Mouse (Mus musculus): ENCODE measurements around the gene Asf1b. TPM values are rescaled to one million over a fixed set of nuclear protein-coding genes. Genes with fewer than 3 reads are reported as not detected.

Gene Asf1b
- total RNA-seq (2021), result under 1 TPM; 0.39 to 0.48 TPM

GRCm38 (mm10) chr8:83955106-83955957 is at the start of gene Asf1b, which contains the start of gene Gm10644:
Gene Asf1b (plus strand): TSS chr8:83955507.
Gene Gm10644 (minus strand): TSS chr8:83955205.
- intact Hi-C loops (cut with DNase I), result loop anchor here (1.0 to 10.0 kb wide), 4 partner anchors 17 to 231 kb away; partner anchors contain the start of gene Prkaca
- DNase-seq (ENCODE audit: low spot score in 2 of 2), result peak; percentile 97

- intact Hi-C loops (cut with DNase I), result no loop called here
- no peak for DNase-seq (ENCODE audit: low spot score in 2 of 2)
Measured at GRCm38 (mm10) chr8:83908583-83908982, 46.7 kb upstream of the Asf1b start.

DNA sequence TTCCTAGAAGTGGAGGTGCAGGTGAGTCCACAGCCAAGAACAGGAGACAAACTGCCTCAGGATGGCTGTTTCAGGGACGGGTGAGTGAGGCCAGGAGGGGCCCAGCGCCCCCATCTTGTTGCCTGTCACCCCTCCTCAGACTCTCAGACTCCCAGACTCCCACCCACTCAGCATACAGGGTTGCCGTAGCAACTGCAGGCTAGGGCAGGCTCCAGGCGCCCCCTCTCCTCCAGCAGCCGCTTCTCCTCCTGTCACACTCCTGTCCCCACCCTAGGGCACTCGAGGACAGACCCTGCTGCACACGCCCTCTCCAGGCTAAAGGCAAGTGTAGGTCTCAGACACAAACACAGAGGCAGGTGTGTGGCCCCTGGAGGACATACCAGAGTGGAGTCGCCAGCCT is 46.0 kb upstream of the Asf1b start:
- peak in 1 of 2 experiments; percentile 37 for DNase-seq (ENCODE audit: low spot score in 2 of 2)
- intact Hi-C loops (cut with DNase I), result no loop called here

DNA sequence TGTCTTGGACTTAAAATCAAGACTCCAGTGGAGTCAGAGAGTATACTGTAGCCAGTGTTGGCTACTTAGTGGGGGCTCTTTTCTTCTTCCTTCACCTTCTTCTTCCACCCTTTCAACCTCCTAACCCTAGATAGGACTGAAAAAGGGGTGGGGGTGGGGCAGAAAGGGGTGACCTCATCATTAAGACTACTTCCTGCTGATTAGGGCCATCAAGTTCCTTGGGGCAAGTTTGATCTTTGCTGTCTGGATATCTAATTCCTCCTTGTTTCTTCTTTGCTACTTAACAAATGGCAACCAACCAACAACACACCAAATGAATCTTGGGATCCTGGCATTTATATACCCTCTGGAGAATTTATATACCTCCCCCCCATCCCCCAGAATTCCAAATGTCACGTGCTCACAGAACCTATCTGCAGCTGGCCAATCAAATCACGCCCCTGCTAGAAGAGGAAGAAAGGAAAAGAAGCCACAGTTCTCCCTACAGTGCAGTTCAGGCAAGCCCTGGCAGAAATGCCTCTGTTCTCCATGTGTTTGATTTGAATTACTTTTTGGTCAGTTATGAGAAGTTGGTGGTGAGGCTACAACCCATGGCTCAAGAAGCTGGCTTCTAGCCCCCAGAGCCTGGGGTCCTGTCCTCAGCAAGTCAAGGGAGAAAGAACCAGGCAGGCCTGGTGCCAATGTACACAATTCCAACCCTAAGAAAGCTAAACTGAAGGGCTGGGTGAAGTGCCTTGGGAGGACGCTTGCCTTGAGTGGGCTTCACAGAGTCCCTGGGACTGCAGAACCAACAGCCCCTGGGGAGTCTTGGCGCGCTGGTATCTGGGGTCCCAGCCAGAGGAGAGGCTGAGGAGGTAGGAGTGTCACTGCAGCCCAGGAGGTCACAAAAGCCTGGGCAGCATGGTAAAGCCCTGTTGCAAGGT is 43.2 kb upstream of the Asf1b start:
- no peak for DNase-seq (ENCODE audit: low spot score in 2 of 2)
- intact Hi-C loops (cut with DNase I), result no loop called here

DNA sequence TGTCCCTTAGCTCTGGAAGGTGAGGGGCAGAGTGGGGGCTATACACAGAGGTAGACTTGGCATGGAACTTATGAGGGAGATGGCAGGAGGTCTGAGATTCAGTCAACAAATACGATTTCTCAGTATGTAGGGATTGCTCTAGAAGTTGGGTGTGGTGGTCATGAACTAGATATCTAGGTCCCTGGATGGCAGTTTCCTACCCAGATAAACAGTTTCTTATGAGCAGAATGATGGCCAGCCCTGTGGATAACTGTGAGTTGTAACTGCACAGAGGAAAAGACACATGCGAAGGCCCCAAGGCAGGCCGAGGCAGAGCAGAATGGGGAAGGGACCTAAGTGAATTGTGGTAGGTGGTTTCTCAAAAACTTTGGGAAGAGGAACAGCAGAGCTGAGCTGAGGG is 41.1 kb upstream of the Asf1b start:
- intact Hi-C loops (cut with DNase I), result no loop called here
- DNase-seq (ENCODE audit: low spot score in 2 of 2), result no peak

GRCm38 (mm10) chr8:83914860-83915259 is 40.4 kb upstream of the Asf1b start:
- DNase-seq (ENCODE audit: low spot score in 2 of 2), result no peak
- intact Hi-C loops (cut with DNase I), result no loop called here

DNA sequence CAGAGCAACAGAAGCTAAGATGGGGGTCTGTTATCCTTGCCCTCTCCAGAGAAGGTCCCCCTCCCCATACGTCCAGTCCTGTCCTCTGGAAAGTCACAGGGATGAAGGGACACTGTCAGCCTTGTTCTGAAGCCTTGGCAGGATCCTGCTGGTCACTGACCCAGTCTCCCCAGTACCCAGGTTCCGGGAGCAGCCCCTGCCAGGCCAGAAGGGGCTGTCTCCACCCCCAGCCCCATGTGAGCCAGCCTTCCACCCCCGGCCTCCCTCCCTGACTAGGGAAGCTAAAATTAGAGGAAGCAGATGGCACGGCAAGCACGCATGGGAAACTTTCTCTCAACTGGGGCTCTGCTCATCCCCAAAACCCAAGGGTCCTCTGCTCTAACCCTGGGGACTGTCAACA is 39.3 kb upstream of the Asf1b start:
- intact Hi-C loops (cut with DNase I), result loop anchor here (2.0 kb wide), 1 partner anchor 15 kb away; the partner anchor contains the start of gene Adgrl1
- peak; percentile 73 to 77 for DNase-seq (ENCODE audit: low spot score in 2 of 2)

DNA sequence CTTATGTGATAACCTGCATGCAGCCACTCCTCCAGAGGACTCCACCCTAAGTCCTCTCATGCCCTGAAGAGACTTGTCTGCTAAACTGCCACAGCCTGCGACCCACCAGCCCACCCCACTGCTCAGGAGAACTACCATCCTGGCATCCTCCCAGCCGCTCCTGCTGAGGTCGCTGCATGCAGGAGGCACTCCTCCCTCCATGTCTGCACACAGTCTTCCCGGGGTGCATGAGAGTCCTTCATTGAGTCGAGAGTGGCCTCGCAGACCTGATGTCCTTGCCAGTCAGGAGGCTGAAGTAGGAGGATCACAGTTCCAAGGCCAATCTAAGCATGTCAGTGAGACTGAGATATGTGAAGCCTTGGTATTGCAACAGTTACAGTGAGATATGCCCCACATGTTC is 37.7 kb upstream of the Asf1b start:
- intact Hi-C loops (cut with DNase I), result loop anchor here (2.0 kb wide), 1 partner anchor 17 kb away; the partner anchor contains the start of gene Adgrl1
- DNase-seq (ENCODE audit: low spot score in 2 of 2), result no peak

- DNase-seq (ENCODE audit: low spot score in 2 of 2), result peak; percentile 72 to 84
- intact Hi-C loops (cut with DNase I), result no loop called here
Measured at GRCm38 (mm10) chr8:83921558-83921957, 33.7 kb upstream of the Asf1b start.

- intact Hi-C loops (cut with DNase I), result no loop called here
- no peak for DNase-seq (ENCODE audit: low spot score in 2 of 2)
Measured at GRCm38 (mm10) chr8:83922727-83923126, 32.6 kb upstream of the Asf1b start.

DNA sequence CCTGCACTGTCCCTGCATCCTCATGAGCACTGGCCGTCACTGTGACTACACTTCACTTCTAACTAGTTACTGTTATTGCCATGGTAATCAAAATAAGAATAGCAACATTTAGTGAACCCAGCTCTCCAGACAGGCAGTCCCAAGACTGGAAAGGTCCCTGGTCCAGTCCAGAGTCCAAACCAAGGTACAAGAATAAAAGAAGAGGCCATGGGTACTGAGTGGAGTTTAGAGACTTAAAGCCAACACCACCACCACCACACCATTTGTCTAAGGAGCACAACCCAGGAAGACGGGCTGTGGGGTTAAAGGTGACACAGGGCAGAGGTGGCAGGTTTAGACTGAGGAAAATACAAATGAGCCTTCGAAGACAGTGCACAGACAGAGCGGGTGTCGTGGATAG is 30.7 kb upstream of the Asf1b start:
- intact Hi-C loops (cut with DNase I), result no loop called here
- no peak for DNase-seq (ENCODE audit: low spot score in 2 of 2)

DNA sequence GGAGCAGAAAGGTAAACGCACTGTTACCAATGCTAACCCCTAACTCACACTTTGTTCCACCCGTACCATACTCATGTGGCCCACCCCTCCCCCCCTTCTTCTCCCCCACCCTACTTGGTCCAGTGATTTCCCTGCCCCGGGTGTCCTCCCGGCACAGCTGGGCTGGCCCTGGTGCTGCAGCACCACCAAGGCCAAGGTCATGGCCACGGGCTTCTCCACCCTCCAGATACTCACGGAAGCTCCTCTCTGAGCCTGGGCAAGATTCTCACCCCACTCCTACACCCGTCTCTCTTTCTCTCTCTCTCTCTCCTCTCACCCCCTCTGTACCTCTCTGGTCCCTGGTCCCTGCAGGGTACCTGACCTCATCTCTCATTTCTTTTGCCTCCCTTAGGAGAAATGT is 29.0 kb upstream of the Asf1b start:
- DNase-seq (ENCODE audit: low spot score in 2 of 2), result no peak
- intact Hi-C loops (cut with DNase I), result no loop called here

GRCm38 (mm10) chr8:83934222-83934621 is 21.1 kb upstream of the Asf1b start:
- peak in 1 of 2 experiments; percentile 2 for DNase-seq (ENCODE audit: low spot score in 2 of 2)
- intact Hi-C loops (cut with DNase I), result no loop called here

DNA sequence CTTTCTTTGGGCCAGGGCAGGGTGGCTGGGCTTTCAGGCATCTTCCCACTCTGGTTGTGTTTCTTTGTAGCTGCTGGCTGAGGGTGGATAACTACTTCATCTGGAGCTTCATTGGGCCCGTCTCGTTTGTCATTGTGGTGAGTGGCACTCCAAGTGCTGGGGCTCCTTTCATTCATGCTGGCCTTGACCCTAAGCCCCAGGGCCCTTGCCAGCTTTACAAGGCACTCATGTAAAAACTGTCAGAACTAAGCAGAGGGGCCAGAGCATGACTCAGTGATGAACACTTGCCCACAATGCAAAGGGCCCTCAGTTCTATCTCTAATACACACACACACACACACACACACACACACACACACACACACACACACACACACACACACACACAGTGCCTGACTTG is 20.3 kb upstream of the Asf1b start:
- intact Hi-C loops (cut with DNase I), result no loop called here
- no peak for DNase-seq (ENCODE audit: low spot score in 2 of 2)

GRCm38 (mm10) chr8:83935435-83935834 is 19.9 kb upstream of the Asf1b start:
- peak in 1 of 2 experiments; percentile 2 for DNase-seq (ENCODE audit: low spot score in 2 of 2)
- intact Hi-C loops (cut with DNase I), result no loop called here

- no peak for DNase-seq (ENCODE audit: low spot score in 2 of 2)
- intact Hi-C loops (cut with DNase I), result no loop called here
Measured at GRCm38 (mm10) chr8:83937645-83938044, 17.7 kb upstream of the Asf1b start.

DNA sequence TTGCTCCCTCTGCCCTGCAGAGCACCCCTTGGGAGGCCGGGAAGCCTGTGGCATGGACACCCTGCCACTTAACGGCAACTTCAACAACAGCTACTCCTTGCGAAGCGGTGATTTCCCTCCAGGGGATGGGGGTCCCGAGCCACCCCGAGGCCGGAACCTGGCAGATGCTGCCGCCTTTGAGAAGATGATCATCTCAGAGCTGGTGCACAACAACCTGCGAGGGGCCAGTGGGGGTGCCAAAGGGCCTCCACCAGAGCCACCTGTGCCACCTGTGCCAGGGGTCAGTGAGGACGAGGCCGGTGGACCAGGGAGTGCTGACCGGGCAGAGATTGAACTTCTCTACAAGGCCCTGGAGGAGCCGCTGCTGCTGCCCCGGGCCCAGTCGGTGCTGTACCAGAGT is 17.0 kb upstream of the Asf1b start:
- intact Hi-C loops (cut with DNase I), result no loop called here
- no peak for DNase-seq (ENCODE audit: low spot score in 2 of 2)

DNA sequence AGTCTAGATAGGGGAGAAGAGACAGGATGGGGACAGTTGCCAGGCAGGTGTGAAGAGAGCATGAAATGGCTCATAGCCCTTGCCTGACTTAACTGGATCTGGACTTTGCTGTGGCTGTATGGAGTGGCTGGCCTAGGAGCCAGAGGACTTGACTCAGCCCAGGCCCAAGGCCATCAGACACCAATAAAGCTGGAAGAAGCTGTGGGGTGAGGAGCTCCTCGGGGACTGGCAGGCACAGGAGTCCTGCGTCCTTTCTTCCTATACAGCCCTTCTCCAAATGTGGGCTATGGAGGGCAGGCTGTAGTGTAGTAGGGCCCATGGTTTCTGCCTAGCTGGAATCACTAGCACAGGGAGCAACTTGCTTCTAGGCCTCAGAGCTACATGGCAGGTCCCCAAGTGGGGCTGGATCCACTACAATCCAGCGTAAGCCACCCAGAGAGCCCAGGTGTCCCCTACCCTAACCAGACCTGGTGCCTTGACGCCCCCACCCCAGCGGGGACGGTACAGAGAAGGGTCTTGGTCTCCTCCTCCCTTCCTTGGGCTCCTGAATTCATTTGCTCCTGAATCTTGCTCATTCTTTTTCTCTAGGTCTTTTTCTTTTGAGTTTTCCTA is 14.1 kb upstream of the Asf1b start:
- intact Hi-C loops (cut with DNase I), result no loop called here
- DNase-seq (ENCODE audit: low spot score in 2 of 2), result no peak

- DNase-seq (ENCODE audit: low spot score in 2 of 2), result no peak
- intact Hi-C loops (cut with DNase I), result no loop called here
Measured at GRCm38 (mm10) chr8:83942446-83942845, 12.9 kb upstream of the Asf1b start.

DNA sequence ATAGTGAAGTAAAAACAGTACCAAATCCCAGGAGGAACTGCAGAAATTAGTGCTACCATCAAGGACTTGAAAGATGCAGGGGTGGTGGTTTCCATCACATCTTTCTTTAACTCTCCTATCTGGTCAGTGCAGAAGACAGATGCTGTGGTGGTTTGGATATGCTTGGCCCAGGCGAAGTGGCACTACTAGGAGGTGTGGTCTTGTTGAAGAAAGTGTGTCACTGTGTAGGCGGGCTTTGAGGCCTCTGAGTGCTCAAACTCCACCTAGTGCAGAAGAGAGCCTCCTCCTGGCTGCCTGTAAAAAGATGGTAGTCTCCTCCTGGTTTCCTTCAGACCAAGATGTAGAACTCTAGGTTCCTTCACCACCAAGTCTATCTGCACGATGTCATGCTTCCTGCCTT is 9.8 kb upstream of the Asf1b start:
- DNase-seq (ENCODE audit: low spot score in 2 of 2), result no peak
- intact Hi-C loops (cut with DNase I), result no loop called here
